Comparison of ENCODE assay signal across 10 mouse cellular contexts in genomic region chr6:34717651-34718050, GRCm38 (mm10).
DNase-seq lines count a peak whose midpoint lies in the region; ATAC-seq and TF ChIP-seq lines count a peak whose summit lies in the region.
"Had no signal": no experiment of that assay in that cellular context is flagged by ENCODE, and none has a peak within 500 bp of the region (broad histone marks: within the 10 kb centered on the region; RNA-seq: fewer than 3 reads in every experiment).

No protein-coding gene starts in this region.

- no peaks in the 10 kb centered on the region for H3K9me3 ChIP-seq in kidney, embryonic 16.5 days (ENCODE audit: low read length)
- no peaks in the 10 kb centered on the region for H3K9me3 ChIP-seq in liver, postnatal 0 days (ENCODE audit: low read length)
- H3K9me3 ChIP-seq: midbrain, embryonic 12.5 days had no signal

- H3K9ac ChIP-seq in kidney, embryonic 16.5 days (replicated peaks; ENCODE audit: low read length) = no peak overlapping the region
- peak overlapping the region; percentile 3; the same call in 1 of the 2 replicates for H3K9ac ChIP-seq in liver, postnatal 0 days (replicated peaks)
- H3K9ac ChIP-seq: midbrain, embryonic 12.5 days had no signal

- WGBS in kidney, embryonic 16.5 days = 66% methylated on average over 4 of the region's 4 CpGs
- 75% methylated on average over 4 of the region's 4 CpGs for WGBS in liver, postnatal 0 days (ENCODE audit: insufficient replicate concordance)
- WGBS in thymus, adult 2 months = 90% methylated on average over 4 of the region's 4 CpGs

- no peaks in the 10 kb centered on the region for H3K27me3 ChIP-seq in kidney, embryonic 16.5 days (ENCODE audit: insufficient read depth, low read length)
- H3K27me3 ChIP-seq in liver, postnatal 0 days (ENCODE audit: insufficient read depth, low read length) = no peaks in the 10 kb centered on the region
- no peaks in the 10 kb centered on the region for H3K27me3 ChIP-seq in thymus, adult 2 months (ENCODE audit: control insufficient read depth, insufficient read depth, low read length)
- H3K27me3 ChIP-seq: midbrain, embryonic 12.5 days had no signal

- TF ChIP-seq POLR2A in thymus, adult 2 months (IDR thresholded peaks at IDR 0.05; ENCODE audit: control insufficient read depth, extremely low read depth, insufficient read depth, low read length, poor library complexity) = no peak

- peaks cover 43% of the 10 kb centered on the region for H3K4me1 ChIP-seq in kidney, embryonic 16.5 days (ENCODE audit: insufficient read depth, low read length)
- H3K4me1 ChIP-seq in liver, postnatal 0 days (ENCODE audit: insufficient read depth) = peaks cover 66% of the 10 kb centered on the region
- no peaks in the 10 kb centered on the region for H3K4me1 ChIP-seq in thymus, adult 2 months (replicated peaks; ENCODE audit: control insufficient read depth, insufficient read depth, low read length)

- ATAC-seq in kidney, embryonic 16.5 days (ENCODE audit: low FRiP score, low TSS enrichment) = no peak
- no peak for ATAC-seq in liver, postnatal 0 days

- no peak for TF ChIP-seq CTCF in liver, postnatal 0 days (IDR thresholded peaks at IDR 0.05; ENCODE audit: low read depth)
- no peak for TF ChIP-seq CTCF in thymus, adult 2 months (IDR thresholded peaks at IDR 0.05; ENCODE audit: borderline replicate concordance, control insufficient read depth, extremely low read depth, insufficient read depth, low read length, poor library complexity)

- DNase-seq in heart, adult 11 months = peak; percentile 74
- no peak for DNase-seq in heart, adult 9 months (ENCODE audit: low spot score in 2 of 2)
- no peak for DNase-seq in kidney, postnatal 36 days
- peak; percentile 67 for DNase-seq in R1 (ENCODE audit: low read depth, low spot score)
- no peak for DNase-seq in liver, postnatal 0 days
- DNase-seq in thymus, adult 2 months = no peak
- no peak for DNase-seq in layer of hippocampus, adult 9-10 months (ENCODE audit: low spot score)
- DNase-seq: adrenal gland, postnatal 25 days had no signal

- no peaks in the 10 kb centered on the region for H3K36me3 ChIP-seq in kidney, embryonic 16.5 days (ENCODE audit: insufficient read depth, low read length)
- H3K36me3 ChIP-seq in liver, postnatal 0 days (replicated peaks; ENCODE audit: insufficient read depth, low read length) = no peaks in the 10 kb centered on the region
- no peaks in the 10 kb centered on the region for H3K36me3 ChIP-seq in thymus, adult 2 months (ENCODE audit: control insufficient read depth, insufficient read depth, low read length)
- H3K36me3 ChIP-seq: midbrain, embryonic 12.5 days had no signal

- TF ChIP-seq EP300 in liver, postnatal 0 days (IDR thresholded peaks at IDR 0.05; ENCODE audit: low read depth) = no peak

- no peak overlapping the region for H3K4me3 ChIP-seq in kidney, embryonic 16.5 days (ENCODE audit: low read length)
- H3K4me3 ChIP-seq in liver, postnatal 0 days (ENCODE audit: low read depth, low read length) = no peak overlapping the region
- H3K4me3 ChIP-seq in thymus, adult 2 months (ENCODE audit: control insufficient read depth, insufficient read depth, low read length) = no peak overlapping the region
- H3K4me3 ChIP-seq: midbrain, embryonic 12.5 days had no signal

- H3K4me2 ChIP-seq in kidney, embryonic 16.5 days (replicated peaks; ENCODE audit: low read depth, low read length) = no peak overlapping the region
- no peak overlapping the region for H3K4me2 ChIP-seq in liver, postnatal 0 days (ENCODE audit: low read depth, low read length)
- H3K4me2 ChIP-seq: midbrain, embryonic 12.5 days had no signal

- peak overlapping the region; percentile 17; the same call in 1 of the 2 replicates for H3K27ac ChIP-seq in kidney, embryonic 16.5 days (ENCODE audit: low read length)
- peak overlapping the region; percentile 82 for H3K27ac ChIP-seq in liver, postnatal 0 days (ENCODE audit: low read depth)
- no peak overlapping the region for H3K27ac ChIP-seq in thymus, adult 2 months (ENCODE audit: control insufficient read depth, insufficient read depth, low read length)
- H3K27ac ChIP-seq: midbrain, embryonic 12.5 days had no signal

Comparison
In these comparisons a context has a peak if more than half of its experiments do, and no peak if none do; other contexts are left out.
1. DNase-seq: peak in heart, adult 11 months (single experiment) and R1 (single experiment); none in heart, adult 9 months (0 of 2), kidney, postnatal 36 days (0 of 2), liver, postnatal 0 days (single experiment), thymus, adult 2 months (single experiment) and layer of hippocampus, adult 9-10 months (single experiment).